Mouse (Mus musculus) cortical plate, adult 2 months (tissue): ENCODE measurements around the gene Chaf1a.
"Not testable (repeated sequence)": the region's sequence is repeated elsewhere in the genome, so short reads cannot be mapped to it uniquely, and the experiment has no call there.

ENCODE experiments used
- CTCF ChIP-seq: fragments of 200-500 bp; IDR thresholded peaks from 2 replicates; pipeline ENCODE4 v1.5.1; 2011; ENCODE audit warnings: mild to moderate bottlenecking, control low read depth, low read length; ENCODE audit not compliant: insufficient read depth; ENCODE audit errors: extremely low read depth
- POLR2A ChIP-seq: fragments of 200-500 bp; IDR thresholded peaks from 2 replicates; pipeline ENCODE4 v1.6.1; 2011; ENCODE audit warnings: mild to moderate bottlenecking, low read length, control low read depth; ENCODE audit not compliant: insufficient read depth; ENCODE audit errors: extremely low read depth

- TF ChIP-seq POLR2A, CTCF: not testable (repeated sequence)
Observed at GRCm38 (mm10) chr17:56078361-56078760, 38.1 kb downstream of the Chaf1a start.
